Mouse (Mus musculus) urinary bladder, adult 2 months (tissue): ENCODE measurements around the gene Rpl5. TPM values are rescaled to one million over a fixed set of nuclear protein-coding genes. Genes with fewer than 3 reads are reported as not detected.

Experiments used
- DNase-seq: peaks from one replicate; pipeline ENCODE4 v3.0.0; 2022; ENCODE audit warnings: low spot score
- polyA plus RNA-seq: library from polyadenylated mRNA; depleted of rRNA; stranded (reverse); fragments of >200 nt; gene quantifications from 2 replicates; pipeline ENCODE4 v1.2.3, GENCODE M21; 2012; rRNA removed

Gene Rpl5
- polyA plus RNA-seq, 1 experiment = 155 TPM

DNA sequence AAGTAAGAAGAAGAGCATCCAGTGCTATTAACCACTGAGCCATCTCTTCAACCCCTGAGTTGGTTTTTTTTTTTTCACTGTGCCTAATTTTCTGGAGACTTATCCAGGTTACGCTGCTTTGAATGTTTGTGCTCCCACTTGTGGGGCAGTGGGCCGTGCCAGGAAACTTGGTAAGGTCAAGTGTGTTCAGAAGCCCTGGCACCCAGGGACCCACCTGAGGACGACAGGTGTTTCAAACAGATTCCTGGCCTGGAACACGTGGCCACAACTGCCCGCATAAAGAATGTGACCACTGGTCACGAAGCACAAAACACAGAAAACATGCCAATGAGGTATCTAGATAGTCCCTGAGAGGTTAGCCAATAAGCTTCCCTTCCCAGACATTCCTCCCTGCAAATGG lies 43.2 kb downstream of the Rpl5 start:
- no peak for DNase-seq

DNA sequence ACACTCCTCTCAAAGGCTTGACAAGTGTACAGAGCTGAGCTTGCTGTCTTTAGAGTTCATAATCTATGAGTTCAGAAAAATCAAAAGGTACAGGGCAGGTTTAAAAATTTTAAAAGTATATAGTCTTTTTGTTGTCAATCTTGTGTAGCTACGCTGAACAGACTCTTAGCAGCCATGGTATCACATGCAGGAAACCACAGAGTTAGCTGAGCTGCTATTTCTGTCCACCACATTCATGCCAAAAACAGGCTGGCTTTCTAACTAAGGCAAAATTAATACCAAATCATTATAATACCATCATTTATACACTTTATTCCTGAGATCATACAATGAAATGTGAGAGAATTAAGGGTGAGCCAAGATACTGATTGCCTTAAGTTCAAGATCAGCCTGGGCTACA lies 46.2 kb downstream of the Rpl5 start:
- no peak for DNase-seq

GRCm38 (mm10) chr5:107947548-107947947 lies 47.2 kb downstream of the Rpl5 start:
- DNase-seq = no peak

DNA sequence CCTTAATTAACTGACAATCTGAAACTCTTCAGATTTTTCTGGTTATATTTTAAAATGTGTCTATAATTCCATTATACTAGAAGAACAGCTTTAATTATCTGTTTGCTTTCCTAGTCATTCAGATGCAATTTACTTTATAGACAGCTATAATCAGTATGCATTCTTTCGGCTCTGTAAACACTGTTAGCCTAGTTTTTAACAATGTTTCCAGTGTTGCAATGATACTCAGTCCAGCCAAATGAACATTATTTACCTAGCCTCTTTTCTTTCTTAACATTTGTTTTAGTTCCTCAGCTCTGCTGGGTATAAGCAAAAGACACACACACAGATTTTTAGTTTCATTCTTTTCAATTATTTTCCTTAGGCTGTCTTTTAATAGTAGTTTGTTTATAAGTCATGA lies 48.6 kb downstream of the Rpl5 start:
- no peak for DNase-seq

DNA sequence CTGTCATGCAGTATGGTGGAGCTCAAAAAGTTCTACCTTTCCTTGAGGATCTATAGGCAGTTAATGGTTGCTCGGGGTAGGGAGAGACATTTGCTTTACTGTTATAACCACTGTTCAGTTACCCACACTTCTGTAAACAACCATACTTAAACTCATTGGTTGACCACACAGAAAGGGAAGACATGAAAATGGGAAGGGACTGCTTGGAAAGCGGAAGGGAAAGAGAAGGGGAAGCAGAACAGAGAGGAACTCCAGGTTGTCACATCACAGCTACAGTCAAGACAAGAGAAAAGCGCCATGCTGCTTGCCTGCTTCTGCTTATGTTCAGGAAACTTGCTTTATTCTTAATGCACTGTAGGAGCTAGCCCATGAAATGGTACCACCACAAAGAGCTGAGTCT lies 49.3 kb downstream of the Rpl5 start:
- no peak for DNase-seq

DNA sequence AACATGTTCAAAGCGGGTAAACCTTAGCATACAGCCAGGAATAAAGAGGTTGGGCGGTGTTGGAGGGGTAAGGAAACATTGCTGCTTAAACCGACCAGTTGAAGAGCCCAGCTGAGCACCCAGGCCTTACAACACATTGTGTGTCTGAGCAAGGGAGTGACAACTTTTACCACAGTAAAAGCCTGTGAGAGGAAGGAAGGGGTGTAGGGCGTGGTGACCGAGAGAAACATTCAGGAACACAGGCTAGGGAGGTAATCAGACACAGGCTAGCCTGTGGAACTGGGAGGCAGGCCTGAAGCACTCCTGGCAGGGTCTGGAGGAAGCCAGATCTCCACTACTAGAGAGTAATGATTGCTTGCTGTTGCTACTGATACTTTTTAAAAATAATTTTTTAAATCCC lies 50.3 kb downstream of the Rpl5 start:
- DNase-seq = no peak

Other genes with a start within 250 kb of the Rpl5 start
- 0.46 and 0.52 TPM in 2 replicates for gene Gfi1, start 174.5 kb upstream of the Rpl5 start, polyA plus RNA-seq
- gene Ube2d2b, start 70.4 kb upstream of the Rpl5 start, polyA plus RNA-seq = not detected in 2 replicates
- 22.4 and 25.8 TPM in 2 replicates for gene Evi5, start 25.4 kb upstream of the Rpl5 start, polyA plus RNA-seq
- 16.6 and 17.4 TPM in 2 replicates for gene Fam69a, start 86.6 kb downstream of the Rpl5 start, polyA plus RNA-seq
- gene Mtf2, start 165.2 kb downstream of the Rpl5 start, polyA plus RNA-seq = 14.8 and 16.8 TPM in 2 replicates
- 20.1 and 28.2 TPM in 2 replicates for gene Tmed5, start 232.1 kb downstream of the Rpl5 start, polyA plus RNA-seq
- gene Ccdc18, start 232.4 kb downstream of the Rpl5 start, polyA plus RNA-seq = 0.11 and 0.22 TPM in 2 replicates